Mouse (Mus musculus): ENCODE measurements at regions not wholly inside any gene's neighbourhood (a gene's known extent, or its start where the extent isn't known, plus 50 kb on each side); places are given as distances from the start of the nearest gene placed in this dataset.

DNA sequence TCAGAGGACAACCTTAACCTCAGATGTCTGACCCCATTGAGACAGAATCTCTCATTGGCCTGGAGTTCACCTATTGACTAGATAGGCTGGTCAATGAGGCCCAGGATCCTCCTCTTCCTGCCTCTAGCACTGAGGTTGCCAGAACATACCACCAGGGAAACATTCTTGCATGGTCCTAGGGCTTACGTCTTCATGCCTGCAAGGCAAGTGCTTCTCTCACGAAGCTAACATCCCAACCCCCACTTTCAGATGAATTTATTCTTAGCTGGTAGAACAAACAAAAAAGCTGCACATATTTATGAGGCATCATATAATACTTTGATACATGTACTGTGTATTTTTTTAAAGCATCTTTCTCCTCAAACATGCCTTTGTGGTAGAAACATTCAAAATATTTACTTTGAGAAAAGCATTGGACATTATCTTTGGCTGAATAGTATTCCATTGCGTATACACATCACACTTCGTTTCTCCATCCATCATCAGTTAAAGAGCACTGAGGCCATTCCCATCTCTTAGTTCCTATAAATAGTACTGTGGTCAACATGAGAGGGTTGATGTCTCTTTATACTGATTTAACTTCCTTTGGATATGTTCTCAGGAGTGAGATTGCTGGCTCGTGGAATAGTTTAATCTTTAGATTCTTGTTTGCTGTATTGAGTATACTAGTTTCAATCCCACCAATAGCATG, 72.2 kb upstream of the Tenm4 start:
- no peak for DNase-seq

DNA sequence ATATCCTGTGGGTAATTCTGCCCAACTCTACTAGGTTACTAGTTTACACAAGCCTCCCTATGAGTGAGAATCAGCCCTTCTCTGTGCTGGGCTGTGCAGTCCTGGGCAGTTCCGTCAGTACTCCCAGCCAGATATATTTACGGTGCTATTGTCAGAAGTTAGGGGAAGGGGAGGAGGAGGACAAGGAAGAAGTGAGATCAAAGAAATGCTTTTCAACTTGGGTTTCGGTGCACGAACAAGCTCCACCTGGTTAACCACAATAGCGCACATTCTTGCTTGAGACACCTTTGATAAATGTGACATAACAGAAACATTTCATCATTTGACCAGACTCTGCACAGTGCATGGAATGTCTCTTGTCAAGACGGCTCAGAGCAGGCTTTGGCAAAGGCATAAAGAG, 68.3 kb upstream of the Tenm4 start:
- no peak for DNase-seq

DNA sequence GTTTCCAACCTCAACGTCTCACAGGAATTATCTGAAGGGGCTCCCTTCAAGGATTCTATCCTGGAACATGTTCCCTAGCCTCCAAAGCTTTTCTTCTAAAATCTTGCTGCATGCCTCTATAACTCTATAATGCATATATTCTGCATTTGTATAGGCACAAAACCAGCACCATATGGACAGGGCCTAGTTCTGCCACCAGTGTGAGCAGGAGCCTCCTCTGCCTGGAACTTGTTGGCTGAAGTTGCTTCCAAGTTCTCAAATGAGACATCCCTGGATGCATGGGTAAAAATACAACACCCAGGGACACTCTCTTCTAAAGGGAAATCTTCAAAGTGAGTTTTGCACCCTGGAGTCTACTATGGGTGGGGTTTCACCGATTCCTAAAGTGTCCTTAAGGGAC, 62.3 kb upstream of the Tenm4 start:
- DNase-seq: no peak

DNA sequence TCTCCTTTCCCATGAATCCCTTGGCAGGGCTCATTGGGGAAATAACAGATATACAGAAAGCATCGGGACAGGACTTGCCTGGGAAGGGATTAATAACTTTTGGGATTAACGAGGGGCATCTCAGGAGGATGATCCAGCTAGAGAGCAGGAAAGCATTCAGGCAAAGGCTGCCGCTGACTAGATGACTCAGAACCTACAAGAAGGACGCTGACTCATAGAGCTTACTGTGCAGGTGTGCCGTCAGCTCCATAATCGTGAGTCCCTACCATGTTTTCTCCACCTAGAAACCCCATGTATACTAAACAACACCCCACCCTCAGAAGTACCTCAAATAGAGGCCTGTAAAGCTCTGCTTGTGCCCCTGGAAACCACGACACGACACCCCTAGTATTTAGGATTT, 50.9 kb upstream of the Tenm4 start:
- DNase-seq: no peak

Measured in adrenal gland, postnatal 36 days (tissue).